Mouse (Mus musculus) heart, embryonic 13.5 days (tissue): ENCODE data around the gene Ly6g6c. TPM values are rescaled to one million over a fixed set of nuclear protein-coding genes. Genes with fewer than 3 reads are reported as not detected.

ENCODE experiments used
- ATAC-seq: fragments of 200-750 bp; cut with Nextera tagmentation; 2 replicates; pipeline ENCODE4 v1.8.0; 2017; ENCODE audit warnings: moderate TSS enrichment; ENCODE audit not compliant: insufficient number of reproducible peaks, low FRiP score, low TSS enrichment; ENCODE audit errors: extremely low read depth
- H3K27ac ChIP-seq: fragments of 300-500 bp; sonication (generic); replicated peaks from 2 replicates; pipeline ENCODE4 v1.5.1; 2015; ENCODE audit warnings: moderate library complexity, mild to moderate bottlenecking, inconsistent platforms
- H3K27me3 ChIP-seq: fragments of 300-500 bp; sonication (generic); replicated peaks from 2 replicates; pipeline ENCODE4 v1.6.1; 2015; ENCODE audit warnings: mild to moderate bottlenecking, inconsistent platforms
- H3K36me3 ChIP-seq: fragments of 300-500 bp; sonication (generic); 2 replicates; pipeline ENCODE4 v1.6.1; 2015; ENCODE audit warnings: mild to moderate bottlenecking, inconsistent platforms
- H3K4me1 ChIP-seq: fragments of 300-500 bp; sonication (generic); 2 replicates; pipeline ENCODE4 v1.6.1; 2015; ENCODE audit warnings: inconsistent platforms
- H3K4me2 ChIP-seq: fragments of 300-500 bp; sonication (generic); 2 replicates; pipeline ENCODE4 v1.6.1; 2015; ENCODE audit warnings: inconsistent platforms, mild to moderate bottlenecking, moderate library complexity
- H3K4me3 ChIP-seq: fragments of 300-500 bp; sonication (generic); 2 replicates; pipeline ENCODE4 v1.5.1; 2015; ENCODE audit warnings: moderate library complexity, mild to moderate bottlenecking, inconsistent platforms
- H3K9ac ChIP-seq: fragments of 300-500 bp; sonication (generic); 2 replicates; pipeline ENCODE4 v1.6.1; 2015; ENCODE audit warnings: inconsistent platforms, mild to moderate bottlenecking, moderate library complexity
- H3K9me3 ChIP-seq: fragments of 300-500 bp; sonication (generic); 2 replicates; pipeline ENCODE4 v1.6.1; 2016; ENCODE audit warnings: inconsistent platforms
- WGBS: fragments of 180-500 bp; shearing (Covaris S2); methylation state at CpG from one replicate; pipeline ENCODE4 v1.1.7; 2015; ENCODE audit warnings: mixed read lengths; 5-methylcytosine and 5-hydroxymethylcytosine counted together
- polyA plus RNA-seq: library from polyadenylated mRNA; unstranded; fragments of >200 nt; fragmentation: Nextera tagmentation; extraction: Ambion mirVana; gene quantifications from 2 replicates; pipeline ENCODE4 v1.2.1, GENCODE M21; 2015

Gene Ly6g6c
- polyA plus RNA-seq, 1 experiment from 2014 or later: not detected

DNA sequence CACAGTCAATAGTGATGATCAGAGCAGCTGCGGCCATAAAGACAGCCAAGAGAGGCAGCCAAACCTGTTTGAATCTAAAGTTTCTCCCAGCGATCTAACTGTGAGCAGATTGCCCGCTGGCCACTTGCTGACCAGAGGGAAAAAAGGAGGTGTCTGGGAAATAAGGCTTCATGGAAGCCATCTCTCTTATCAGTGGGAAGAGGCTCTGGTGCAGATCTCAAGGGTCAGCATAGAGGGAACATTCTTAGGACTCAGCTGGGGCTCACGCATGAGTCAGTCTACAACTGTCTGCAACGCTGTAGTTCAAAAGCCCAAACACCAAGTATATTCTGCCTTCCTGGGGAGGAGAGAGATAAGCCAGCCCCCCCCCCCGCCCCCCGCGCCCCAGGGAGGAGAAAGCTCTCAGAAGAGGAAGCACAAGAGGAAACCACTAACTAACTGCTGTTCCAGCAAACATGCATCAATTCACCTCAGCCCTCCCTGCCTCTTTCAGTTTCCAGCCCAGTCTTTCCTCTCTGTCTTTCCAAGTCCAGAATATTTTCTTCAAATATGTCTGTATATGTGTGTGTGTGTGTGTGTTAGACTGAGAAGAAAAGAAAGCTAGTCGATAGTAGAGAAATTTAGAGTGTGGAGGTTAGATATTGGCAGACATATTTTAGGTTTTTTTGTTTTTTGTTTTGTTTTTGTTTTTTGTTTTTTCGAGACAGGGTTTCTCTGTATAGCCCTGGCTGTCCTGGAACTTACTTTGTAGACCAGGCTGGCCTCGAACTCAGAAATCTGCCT lies 16.8 kb upstream of the Ly6g6c start:
- 19% methylated on average over 11 of the region's 11 CpGs for WGBS
- Histone ChIP-seq H3K4me3 (peak overlapping the region; percentile 20), H3K9ac (peak overlapping the region; percentile 70)

DNA sequence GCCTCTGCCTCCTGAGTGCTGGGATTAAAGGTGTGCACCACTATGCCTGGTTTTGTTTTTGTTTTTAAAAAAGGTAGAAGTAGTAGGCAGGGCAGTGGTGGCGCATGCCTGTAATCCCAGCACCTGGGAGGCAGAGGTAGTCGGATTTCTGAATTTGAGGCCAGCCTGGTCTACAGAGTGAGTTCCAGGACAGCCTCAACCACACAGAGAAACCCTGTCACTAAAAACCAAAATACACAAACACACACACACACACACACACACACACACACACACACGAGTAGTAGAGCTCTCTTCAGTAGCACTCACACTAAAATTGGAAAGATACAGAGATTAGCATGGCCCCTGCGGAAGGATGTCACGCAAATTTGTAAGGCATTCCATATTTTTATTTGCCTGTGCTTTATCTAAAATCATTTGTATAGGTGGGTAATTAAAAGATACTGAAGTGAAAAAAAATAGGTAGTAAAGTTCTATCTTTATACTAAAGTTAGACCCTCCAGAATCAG lies 16.2 kb upstream of the Ly6g6c start:
- H3K4me1 ChIP-seq: peaks cover 74% of the 10 kb centered on the region

More for the DNA sequence above, 16.8 kb upstream of the Ly6g6c start:
- no peak for ATAC-seq
- Histone ChIP-seq H3K4me2 (peak overlapping the region; percentile 95), H3K27ac (peak overlapping the region; percentile 99), H3K36me3 (peaks cover 14% of the 10 kb centered on the region), H3K27me3 (no peaks in the 10 kb centered on the region), H3K4me1 (peaks cover 74% of the 10 kb centered on the region), H3K9me3 (no peaks in the 10 kb centered on the region)

DNA sequence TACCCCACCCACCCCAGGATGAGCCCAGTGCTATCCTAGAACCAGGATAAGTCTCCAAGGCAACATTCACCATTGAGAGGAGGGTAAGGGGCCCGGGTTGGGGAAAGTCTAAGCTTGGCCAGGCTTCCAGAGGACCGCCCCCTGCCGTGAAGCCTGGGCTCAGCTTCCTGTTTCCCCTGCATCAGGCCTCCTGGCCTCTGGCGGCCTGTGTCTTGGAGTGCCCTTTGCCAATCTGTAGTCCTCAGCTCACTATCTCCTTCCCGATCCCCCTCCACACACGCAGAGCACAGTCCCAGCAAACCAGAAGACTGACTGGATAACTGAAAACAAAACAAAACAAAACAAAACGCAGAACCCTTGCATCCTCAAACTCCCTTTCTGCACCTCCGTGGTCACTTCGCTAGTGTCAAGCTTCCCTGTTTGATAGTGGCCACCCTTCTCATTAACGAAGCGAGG lies 15.6 kb upstream of the Ly6g6c start, which contains the start of gene Clic1:
Gene Clic1 (plus strand): TSS at position 406 of the 456 bp plus-strand sequence.
- Histone ChIP-seq H3K27me3 (no peaks in the 10 kb centered on the region), H3K4me1 (peaks cover 68% of the 10 kb centered on the region), H3K27ac (peak within 1 kb of the TSS; percentile 99), H3K9me3 (no peaks in the 10 kb centered on the region), H3K36me3 (peaks cover 27% of the 10 kb centered on the region), H3K9ac (peak within 1 kb of the TSS; percentile 99), H3K4me2 (peak within 1 kb of the TSS; percentile 95), H3K4me3 (peak within 1 kb of the TSS; percentile 75)
- under 1% methylated on average over 11 of the region's 11 CpGs for WGBS
- ATAC-seq: peak; percentile 7; the same call in 1 of the 2 replicates

More for the DNA sequence above, 16.2 kb upstream of the Ly6g6c start:
- 61% methylated on average over 5 of the region's 5 CpGs for WGBS
- H3K9me3 ChIP-seq: no peaks in the 10 kb centered on the region
- H3K36me3 ChIP-seq: peaks cover 20% of the 10 kb centered on the region
- H3K4me3 ChIP-seq: peak overlapping the region; percentile 75
- peak overlapping the region; percentile 99; the same call in 1 of the 2 replicates for H3K9ac ChIP-seq
- H3K27me3 ChIP-seq: no peaks in the 10 kb centered on the region
- H3K27ac ChIP-seq: peak overlapping the region; percentile 99
- no peak for ATAC-seq
- peak overlapping the region; percentile 95 for H3K4me2 ChIP-seq

DNA sequence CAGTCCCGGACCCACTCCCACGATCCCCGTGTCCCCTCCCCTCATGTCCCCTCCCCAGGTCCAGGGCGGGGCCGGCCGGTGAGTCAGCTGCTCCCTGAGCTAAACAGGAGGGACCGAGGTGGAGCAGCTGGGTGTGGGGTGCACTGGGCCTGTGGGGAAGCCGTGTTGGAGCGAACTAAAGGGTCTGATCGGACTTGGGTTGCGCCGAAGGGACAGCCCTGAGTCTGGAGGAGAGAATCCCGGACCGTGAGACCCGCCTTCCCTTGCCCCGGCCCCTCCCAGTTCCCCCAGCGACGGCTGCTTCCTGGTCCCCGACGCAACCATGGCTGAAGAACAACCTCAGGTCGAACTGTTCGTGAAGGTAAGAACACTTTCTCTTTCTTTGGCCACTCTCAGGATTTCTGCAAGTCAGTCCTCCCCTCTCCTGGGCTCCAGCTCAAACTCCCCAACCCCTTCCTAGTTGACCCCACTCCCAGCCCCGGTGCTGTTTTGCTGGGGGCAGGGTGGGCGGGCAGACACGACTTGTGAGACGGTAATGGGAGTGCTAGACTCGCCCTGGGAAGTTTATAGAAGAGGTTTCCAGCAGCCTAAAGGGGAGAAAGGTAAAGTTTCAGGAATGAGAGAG lies 14.9 kb upstream of the Ly6g6c start:
- H3K36me3 ChIP-seq: peaks cover 33% of the 10 kb centered on the region
- 1% methylated on average over 27 of the region's 27 CpGs for WGBS
- peak overlapping the region; percentile 99 for H3K9ac ChIP-seq
- peak overlapping the region; percentile 75 for H3K4me3 ChIP-seq
- H3K27ac ChIP-seq: peak overlapping the region; percentile 99
- no peaks in the 10 kb centered on the region for H3K27me3 ChIP-seq
- H3K4me2 ChIP-seq: peak overlapping the region; percentile 95
- peaks cover 66% of the 10 kb centered on the region for H3K4me1 ChIP-seq
- ATAC-seq: peak; percentile 28
- H3K9me3 ChIP-seq: no peaks in the 10 kb centered on the region

DNA sequence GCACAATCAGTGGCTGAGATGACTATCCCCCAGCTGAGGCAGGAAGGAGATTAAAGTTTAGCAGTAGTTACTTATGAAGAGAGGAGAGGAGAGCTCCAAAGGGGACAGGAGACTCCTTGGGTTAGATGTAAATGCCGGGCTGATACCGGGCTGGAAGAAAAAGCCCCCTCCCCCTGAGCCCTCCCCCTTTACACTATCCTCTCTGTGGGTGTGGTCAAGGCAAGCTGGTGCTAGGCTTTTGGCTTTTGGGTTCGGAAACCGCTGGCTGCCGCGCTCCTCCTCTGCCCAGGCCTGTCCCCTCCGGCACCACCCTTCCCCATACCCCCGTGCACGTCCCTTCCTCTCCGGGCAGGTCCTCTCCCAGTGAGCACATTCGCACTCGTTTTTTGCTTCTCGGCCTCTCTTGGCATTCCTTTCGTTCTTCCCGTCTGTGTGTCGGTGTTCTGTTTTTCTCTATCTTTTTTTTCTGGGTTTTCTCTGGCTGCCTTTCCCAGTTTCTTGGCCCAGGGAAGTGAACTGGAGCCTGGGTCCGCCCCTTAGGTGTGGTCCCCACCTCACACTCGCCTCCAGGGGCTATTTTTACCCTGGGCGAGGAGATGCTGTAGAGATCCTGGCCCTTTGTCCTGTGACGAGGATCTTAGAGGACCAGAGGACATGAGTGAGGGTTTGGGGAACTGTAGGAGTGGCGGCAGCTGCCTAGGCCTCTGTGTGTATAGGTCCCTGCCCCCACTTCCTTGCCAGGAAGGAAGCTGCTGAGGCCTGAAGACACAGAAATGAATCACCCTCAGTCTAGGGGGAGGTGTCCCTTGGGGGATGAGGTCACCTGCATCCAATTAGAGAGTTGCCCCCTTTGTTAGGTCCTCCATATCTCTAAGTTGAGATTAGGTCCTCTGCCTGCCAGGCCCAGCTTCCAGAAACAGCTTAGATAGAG lies 13.8 kb upstream of the Ly6g6c start:
- H3K4me2 ChIP-seq: peak overlapping the region; percentile 95
- H3K27me3 ChIP-seq: no peaks in the 10 kb centered on the region
- ATAC-seq: peak; percentile 51
- WGBS: 1% methylated on average over 21 of the region's 21 CpGs
- peaks cover 63% of the 10 kb centered on the region for H3K4me1 ChIP-seq
- H3K36me3 ChIP-seq: peaks cover 45% of the 10 kb centered on the region
- peak overlapping the region; percentile 99 for H3K27ac ChIP-seq
- H3K9ac ChIP-seq: peak overlapping the region; percentile 99
- H3K4me3 ChIP-seq: peak overlapping the region; percentile 75
- no peaks in the 10 kb centered on the region for H3K9me3 ChIP-seq

DNA sequence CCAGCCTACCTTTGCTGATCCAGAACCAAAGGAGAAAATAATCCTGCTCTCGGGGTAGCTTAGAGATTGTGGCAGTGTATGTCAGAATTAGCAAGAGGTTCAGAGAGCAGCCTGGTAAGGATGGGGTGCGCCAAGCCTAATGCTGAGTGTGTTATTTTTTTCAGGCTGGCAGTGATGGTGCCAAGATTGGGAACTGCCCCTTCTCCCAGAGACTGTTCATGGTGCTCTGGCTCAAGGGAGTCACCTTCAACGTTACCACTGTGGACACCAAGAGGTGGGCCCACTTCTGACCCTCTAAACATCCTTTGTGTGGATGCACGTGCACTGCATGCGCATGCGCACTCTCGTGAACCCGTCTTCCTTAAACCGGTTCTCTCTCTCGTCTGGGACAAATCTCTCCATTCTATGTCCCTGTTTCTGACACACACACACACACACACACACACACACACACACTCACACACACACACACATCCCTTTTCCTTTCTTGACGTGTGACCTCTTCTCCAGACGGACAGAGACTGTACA lies 12.9 kb upstream of the Ly6g6c start:
- peaks cover 58% of the 10 kb centered on the region for H3K4me1 ChIP-seq
- peaks cover 53% of the 10 kb centered on the region for H3K36me3 ChIP-seq
- H3K27ac ChIP-seq: peak overlapping the region; percentile 99
- ATAC-seq: no peak
- no peaks in the 10 kb centered on the region for H3K27me3 ChIP-seq
- 57% methylated on average over 12 of the region's 12 CpGs for WGBS
- H3K4me2 ChIP-seq: peak overlapping the region; percentile 95
- peak overlapping the region; percentile 99 for H3K9ac ChIP-seq
- no peaks in the 10 kb centered on the region for H3K9me3 ChIP-seq
- H3K4me3 ChIP-seq: peak overlapping the region; percentile 75

DNA sequence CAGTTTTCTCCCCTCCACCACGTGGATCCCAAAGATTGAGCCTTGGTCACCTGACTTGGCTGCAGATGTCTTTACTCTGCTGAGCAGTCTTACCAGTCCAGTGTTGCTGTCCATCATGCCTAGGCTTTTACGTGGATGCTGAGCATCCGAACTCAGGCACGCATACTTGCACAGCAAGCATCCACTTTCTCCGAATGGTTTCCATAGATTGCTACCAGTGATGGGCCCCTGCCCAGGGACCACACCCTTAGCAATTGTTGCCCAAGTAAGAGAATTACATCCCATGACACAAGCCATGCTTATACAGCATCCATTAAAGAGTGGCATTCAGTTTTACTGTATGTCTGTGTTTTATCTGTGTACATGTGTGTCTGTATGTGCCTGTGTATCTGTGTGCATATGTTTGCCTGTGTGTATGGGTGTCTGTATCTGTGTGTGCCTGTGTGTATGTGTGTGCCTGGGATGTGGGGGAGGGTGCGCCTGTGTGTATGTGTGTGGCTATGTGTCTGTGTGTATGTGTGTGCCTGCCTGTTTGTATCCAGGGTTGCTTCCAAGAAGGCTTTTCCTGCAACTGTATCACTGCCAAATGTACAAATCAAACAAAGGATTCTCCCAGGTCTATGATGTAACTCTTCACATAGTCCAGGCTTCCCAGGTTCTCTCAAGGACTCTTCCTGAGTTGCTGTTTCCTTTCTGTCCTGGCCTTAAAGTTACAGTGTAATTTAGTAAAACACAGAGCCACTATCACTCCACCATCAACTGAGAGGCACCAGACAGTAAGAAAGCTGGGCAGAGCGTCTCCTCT lies 9.3 kb upstream of the Ly6g6c start:
- Histone ChIP-seq H3K36me3 (peaks cover 72% of the 10 kb centered on the region), H3K4me1 (peaks cover 53% of the 10 kb centered on the region), H3K4me3 (no peak overlapping the region), H3K9ac (0 out of 2 replicates have a peak overlapping the region, but pooled peaks have one; percentile 42), H3K9me3 (no peaks in the 10 kb centered on the region), H3K27ac (peak overlapping the region; percentile 21; the same call in 1 of the 2 replicates), H3K4me2 (0 out of 2 replicates have a peak overlapping the region, but pooled peaks have one; percentile 1), H3K27me3 (no peaks in the 10 kb centered on the region)
- 86% methylated on average over 7 of the region's 7 CpGs for WGBS
- ATAC-seq: no peak

DNA sequence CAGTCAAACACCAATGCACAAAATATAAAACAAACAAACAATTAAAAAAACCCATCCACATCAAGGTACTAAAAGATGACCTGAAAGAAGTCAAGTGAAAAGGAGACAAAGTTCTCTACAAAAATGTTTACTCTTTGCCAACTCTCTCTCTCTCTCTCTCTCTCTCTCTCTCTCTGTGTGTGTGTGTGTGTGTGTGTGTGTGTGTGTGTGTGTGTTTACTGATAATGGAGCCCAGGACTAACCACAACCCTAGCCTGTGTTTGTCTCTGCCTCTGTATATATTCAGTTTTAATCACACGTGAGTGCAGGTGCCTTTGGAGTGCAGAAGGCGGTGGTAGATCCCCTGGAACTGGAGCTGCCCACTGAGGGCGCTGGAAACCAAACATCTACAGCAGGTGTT lies 8.1 kb upstream of the Ly6g6c start:
- no peak overlapping the region for H3K9ac ChIP-seq
- H3K4me3 ChIP-seq: no peak overlapping the region
- no peaks in the 10 kb centered on the region for H3K9me3 ChIP-seq
- ATAC-seq: no peak
- H3K4me1 ChIP-seq: peaks cover 56% of the 10 kb centered on the region
- H3K4me2 ChIP-seq: no peak overlapping the region
- 66% methylated on average over 3 of the region's 3 CpGs for whole genome bisulfite sequencing
- no peaks in the 10 kb centered on the region for H3K27me3 ChIP-seq
- H3K36me3 ChIP-seq: peaks cover 82% of the 10 kb centered on the region
- no peak overlapping the region for H3K27ac ChIP-seq

DNA sequence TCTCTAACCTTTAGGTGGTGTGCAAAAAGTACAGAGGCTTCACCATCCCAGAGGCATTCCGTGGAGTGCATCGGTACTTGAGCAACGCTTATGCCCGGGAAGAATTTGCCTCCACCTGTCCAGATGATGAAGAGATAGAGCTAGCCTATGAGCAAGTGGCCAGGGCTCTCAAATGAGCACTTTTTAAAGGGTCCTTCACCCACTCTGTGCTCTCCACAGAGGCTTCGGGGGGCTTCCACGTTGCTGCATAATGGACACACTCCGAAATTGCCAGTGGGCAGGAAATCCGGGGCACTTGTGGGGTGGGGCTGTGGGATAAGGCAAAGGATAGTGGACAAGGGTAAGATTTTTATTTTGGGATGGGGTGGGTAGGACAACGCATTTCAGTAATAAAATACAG lies 6.9 kb upstream of the Ly6g6c start:
- Histone ChIP-seq H3K9ac (peak overlapping the region; percentile 97), H3K9me3 (no peaks in the 10 kb centered on the region), H3K4me1 (peaks cover 44% of the 10 kb centered on the region), H3K36me3 (peaks cover 82% of the 10 kb centered on the region), H3K27me3 (peaks cover 4% of the 10 kb centered on the region; the same call in 1 of the 2 replicates), H3K27ac (peak overlapping the region; percentile 96), H3K4me3 (peak overlapping the region; percentile 86), H3K4me2 (peak overlapping the region; percentile 82)
- no peak for ATAC-seq
- WGBS: 55% methylated on average over 9 of the region's 9 CpGs
